Mouse (Mus musculus) forebrain, embryonic 11.5 days (tissue): ENCODE results near the gene Madcam1. TPM values are rescaled to one million over a fixed set of nuclear protein-coding genes. Genes with fewer than 3 reads are reported as not detected.
A peak's percentile ranks its signal among the peaks of the same experiment; 100 is the strongest.

Experiments
- ATAC-seq: fragments of 200-750 bp; cut with Nextera tagmentation; replicated peaks from 2 replicates; pipeline ENCODE4 v1.8.0; 2017; ENCODE audit warnings: moderate TSS enrichment; ENCODE audit not compliant: low FRiP score
- DNase-seq: peaks from one replicate; pipeline ENCODE4 v3.0.0-alpha.2; 2017; ENCODE audit warnings: low spot score
- H3K27ac ChIP-seq: fragments of 300-500 bp; sonication (generic); 2 replicates; pipeline ENCODE4 v1.5.1; 2014; ENCODE audit warnings: low read depth, low read length
- H3K27me3 ChIP-seq: fragments of 300-500 bp; sonication (generic); 2 replicates; pipeline ENCODE4 v1.6.1; 2014; ENCODE audit warnings: mild to moderate bottlenecking, low read length, mixed read lengths; ENCODE audit not compliant: control insufficient read depth, insufficient read depth
- H3K36me3 ChIP-seq: fragments of 300-500 bp; sonication (generic); 2 replicates; pipeline ENCODE4 v1.6.1; 2014; ENCODE audit warnings: mild to moderate bottlenecking, low read length, moderate library complexity, mixed read lengths; ENCODE audit not compliant: control insufficient read depth, insufficient read depth
- H3K4me1 ChIP-seq: fragments of 300-500 bp; sonication (generic); replicated peaks from 2 replicates; pipeline ENCODE4 v1.6.1; 2014; ENCODE audit warnings: low read length, mixed read lengths; ENCODE audit not compliant: control insufficient read depth, insufficient read depth
- H3K4me2 ChIP-seq: fragments of 300-500 bp; sonication (generic); 2 replicates; pipeline ENCODE4 v1.6.1; 2014; ENCODE audit warnings: low read depth, mild to moderate bottlenecking, low read length, moderate library complexity, mixed read lengths; ENCODE audit not compliant: severe bottlenecking
- H3K4me3 ChIP-seq: fragments of 300-500 bp; sonication (generic); 2 replicates; pipeline ENCODE4 v1.5.1; 2014; ENCODE audit warnings: low read depth, low read length
- H3K9ac ChIP-seq: fragments of 300-500 bp; sonication (generic); 2 replicates; pipeline ENCODE4 v1.6.1; 2014; ENCODE audit warnings: low read length
- H3K9me3 ChIP-seq: fragments of 300-500 bp; sonication (generic); 2 replicates; pipeline ENCODE4 v1.6.1; 2016; ENCODE audit warnings: low read length, mixed read lengths; ENCODE audit not compliant: control insufficient read depth
- WGBS: fragments of 180-500 bp; shearing (Covaris S2); extraction: QIAGEN DNeasy Blood & Tissue Kit; methylation state at CpG from one replicate; pipeline ENCODE4 v1.1.7; 2014; 5-methylcytosine and 5-hydroxymethylcytosine counted together
- polyA plus RNA-seq: library from polyadenylated mRNA; unstranded; fragments of >200 nt; fragmentation: Nextera tagmentation; extraction: Ambion mirVana; gene quantifications from 2 replicates; pipeline ENCODE4 v1.2.1, GENCODE M21; 2014

The Madcam1 gene
- polyA plus RNA-seq = 0.59 and 0.83 TPM in 2 replicates

DNA sequence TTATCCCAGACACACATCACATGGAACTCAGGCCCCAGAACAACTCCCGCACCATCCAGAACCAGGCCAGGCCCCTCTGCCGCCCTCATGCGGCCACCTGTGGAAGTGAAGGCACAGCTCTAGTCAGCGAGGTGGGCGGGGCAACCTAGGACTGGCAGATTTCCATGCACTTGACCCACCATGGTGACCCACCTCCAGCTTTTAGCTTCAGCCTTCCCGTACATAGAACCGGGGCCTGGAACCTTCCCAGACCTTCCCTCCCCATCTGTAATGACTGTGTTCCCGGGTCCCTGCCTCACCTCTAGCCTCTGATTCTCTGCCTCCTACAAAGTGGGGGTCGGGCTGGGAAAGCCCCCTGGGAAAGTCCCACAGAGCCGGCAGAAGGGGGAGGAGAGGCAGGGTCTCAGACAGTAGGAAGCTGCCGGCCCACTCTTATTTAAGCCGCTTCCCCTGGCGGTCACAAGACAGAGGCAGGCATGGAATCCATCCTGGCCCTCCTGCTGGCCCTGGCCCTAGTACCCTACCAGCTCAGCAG lies at the start of gene Madcam1:
Gene Madcam1, plus strand, starts transcription at position 429 of the 535 bp plus-strand sequence.
- no peak within 1 kb of the TSS for H3K9ac ChIP-seq
- WGBS = 10% methylated on average over 13 of the region's 13 CpGs
- ATAC-seq = peak; percentile 17; the same call in 1 of the 2 replicates

DNA sequence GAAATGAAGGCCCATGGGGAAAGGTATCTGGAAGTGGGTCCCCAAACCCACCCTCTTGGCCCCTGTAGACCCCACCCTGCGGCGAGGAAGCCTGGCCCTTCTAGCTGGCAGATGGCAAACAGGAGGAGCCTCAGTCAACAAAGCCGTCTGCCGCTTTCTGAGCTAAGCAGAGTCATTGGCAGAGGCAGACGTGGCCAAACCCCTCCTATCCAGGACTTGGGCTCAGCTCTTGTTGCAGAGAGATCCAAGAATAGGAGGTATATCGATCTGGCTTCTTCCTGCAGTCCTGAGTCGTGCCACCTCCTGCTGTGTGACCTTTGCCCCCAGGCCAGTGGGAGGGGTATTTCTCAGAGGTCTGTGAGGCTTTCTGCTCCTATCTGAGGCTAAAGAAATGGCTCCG lies 48.5 kb upstream of the Madcam1 start:
- no peak overlapping the region for H3K4me3 ChIP-seq
- 21% methylated on average over 8 of the region's 8 CpGs for WGBS
- H3K27ac ChIP-seq = no peak overlapping the region
- H3K4me1 ChIP-seq = peaks cover 17% of the 10 kb centered on the region
- H3K36me3 ChIP-seq = no peaks in the 10 kb centered on the region
- no peak overlapping the region for H3K9ac ChIP-seq
- H3K27me3 ChIP-seq = peaks cover 24% of the 10 kb centered on the region
- no peaks in the 10 kb centered on the region for H3K9me3 ChIP-seq
- DNase-seq (no peak), ATAC-seq (no peak)
- no peak overlapping the region for H3K4me2 ChIP-seq

More for the DNA sequence above, at the start of gene Madcam1:
- Histone ChIP-seq H3K4me2 (no peak within 1 kb of the TSS), H3K27ac (no peak within 1 kb of the TSS), H3K27me3 (no peaks in the 10 kb centered on the region), H3K4me1 (peaks cover 4% of the 10 kb centered on the region; the same call in 1 of the 2 replicates), H3K36me3 (no peaks in the 10 kb centered on the region), H3K4me3 (no peak within 1 kb of the TSS), H3K9me3 (no peaks in the 10 kb centered on the region)
- peak; percentile 91 for DNase-seq

DNA sequence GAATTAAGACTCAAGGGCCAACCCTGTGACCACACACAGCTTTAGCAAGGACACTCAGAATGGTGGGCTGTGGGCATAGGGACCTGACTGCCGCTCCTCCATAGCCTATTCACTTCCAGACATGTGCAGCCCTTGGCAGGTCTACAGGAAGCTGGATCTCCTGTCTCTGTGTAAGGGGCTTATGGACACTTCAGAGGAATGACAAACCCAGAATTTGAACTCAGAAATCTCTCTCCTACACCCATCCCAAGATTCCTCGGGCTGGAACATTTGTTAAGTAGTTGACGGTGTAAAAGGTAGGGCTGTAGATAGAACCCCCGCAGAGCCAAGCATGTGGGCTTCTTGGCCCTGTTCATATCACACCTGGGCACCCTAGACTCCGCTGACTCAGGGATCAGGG lies 48.0 kb upstream of the Madcam1 start:
- Histone ChIP-seq H3K27me3 (peaks cover 21% of the 10 kb centered on the region), H3K4me3 (no peak overlapping the region), H3K4me2 (no peak overlapping the region), H3K27ac (no peak overlapping the region), H3K4me1 (peaks cover 17% of the 10 kb centered on the region), H3K9ac (no peak overlapping the region), H3K36me3 (no peaks in the 10 kb centered on the region), H3K9me3 (no peaks in the 10 kb centered on the region)
- ATAC-seq (no peak), DNase-seq (no peak)
- WGBS = 83% methylated on average over 5 of the region's 5 CpGs

DNA sequence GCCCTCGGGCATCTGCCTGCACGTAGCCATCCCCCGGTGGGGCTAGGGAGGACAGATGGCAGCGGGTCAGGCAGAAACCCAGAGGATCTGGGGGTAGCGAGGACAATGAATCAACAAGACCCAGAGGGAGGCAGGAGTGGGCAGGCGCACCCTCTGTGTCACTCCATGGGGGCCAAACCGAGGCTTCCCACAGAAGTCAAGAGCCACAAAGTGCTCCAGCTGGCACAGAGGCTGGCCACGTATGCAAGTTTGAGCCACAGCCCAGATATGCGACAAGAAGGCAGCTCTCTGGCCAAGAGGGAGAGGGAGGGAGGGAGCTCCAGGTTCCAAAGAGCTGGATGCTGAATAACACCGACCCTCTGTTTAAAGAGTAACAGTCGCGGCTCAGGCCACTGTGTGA lies 40.4 kb upstream of the Madcam1 start:
- no peak for ATAC-seq
- Histone ChIP-seq H3K27me3 (no peaks in the 10 kb centered on the region), H3K4me2 (no peak overlapping the region), H3K9me3 (no peaks in the 10 kb centered on the region), H3K36me3 (no peaks in the 10 kb centered on the region), H3K9ac (no peak overlapping the region), H3K27ac (no peak overlapping the region), H3K4me1 (no peaks in the 10 kb centered on the region), H3K4me3 (no peak overlapping the region)
- WGBS = 77% methylated on average over 12 of the region's 12 CpGs
- no peak for DNase-seq

DNA sequence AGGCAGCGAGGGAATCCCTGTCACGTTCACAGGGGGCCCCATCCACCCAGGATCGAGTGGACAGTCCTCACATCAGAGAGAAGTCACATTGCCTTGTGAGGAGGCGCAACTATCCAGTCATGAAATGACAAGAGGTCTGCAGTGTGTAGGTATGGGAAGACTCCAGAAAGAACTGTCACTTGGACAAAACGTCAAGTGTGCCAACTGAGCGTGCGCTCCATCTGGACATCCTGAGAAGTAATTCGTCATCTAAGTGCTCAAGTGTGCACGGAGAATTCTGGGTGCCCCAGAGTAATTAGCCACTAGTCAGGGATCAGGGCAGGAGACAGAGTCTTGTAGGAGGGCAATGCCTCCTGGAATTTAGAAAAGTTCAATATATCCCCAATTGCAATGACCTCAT lies 39.0 kb upstream of the Madcam1 start:
- no peak overlapping the region for H3K4me3 ChIP-seq
- ATAC-seq = no peak
- H3K27ac ChIP-seq = no peak overlapping the region
- H3K4me1 ChIP-seq = no peaks in the 10 kb centered on the region
- H3K27me3 ChIP-seq = no peaks in the 10 kb centered on the region
- 80% methylated on average over 9 of the region's 9 CpGs for WGBS
- no peak overlapping the region for H3K9ac ChIP-seq
- no peak overlapping the region for H3K4me2 ChIP-seq
- no peaks in the 10 kb centered on the region for H3K36me3 ChIP-seq
- no peak for DNase-seq
- no peaks in the 10 kb centered on the region for H3K9me3 ChIP-seq

DNA sequence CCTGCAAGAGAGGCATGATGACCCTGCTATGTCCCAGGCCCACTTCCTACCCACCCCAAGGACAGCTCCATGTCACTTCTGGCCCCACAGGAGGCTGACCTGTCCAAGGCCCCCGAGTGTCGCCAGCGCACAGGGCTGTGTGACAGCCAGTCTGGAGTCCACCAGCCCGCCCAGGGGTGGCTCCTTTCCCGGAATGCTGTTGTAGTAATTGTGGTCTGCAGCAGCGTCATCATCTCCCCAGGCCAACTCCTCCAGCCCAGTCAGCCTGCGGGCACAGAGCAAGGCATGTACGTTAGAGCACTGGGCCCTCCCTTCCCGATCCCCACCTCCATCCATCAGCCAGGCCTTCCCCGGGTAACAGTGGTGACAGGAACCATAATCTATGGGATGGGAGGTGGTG lies 38.2 kb upstream of the Madcam1 start:
- WGBS = 89% methylated on average over 10 of the region's 10 CpGs
- Histone ChIP-seq H3K27ac (no peak overlapping the region), H3K4me1 (no peaks in the 10 kb centered on the region), H3K9me3 (no peaks in the 10 kb centered on the region), H3K9ac (no peak overlapping the region), H3K27me3 (no peaks in the 10 kb centered on the region), H3K4me3 (no peak overlapping the region), H3K4me2 (no peak overlapping the region), H3K36me3 (no peaks in the 10 kb centered on the region)
- DNase-seq = no peak
- no peak for ATAC-seq

DNA sequence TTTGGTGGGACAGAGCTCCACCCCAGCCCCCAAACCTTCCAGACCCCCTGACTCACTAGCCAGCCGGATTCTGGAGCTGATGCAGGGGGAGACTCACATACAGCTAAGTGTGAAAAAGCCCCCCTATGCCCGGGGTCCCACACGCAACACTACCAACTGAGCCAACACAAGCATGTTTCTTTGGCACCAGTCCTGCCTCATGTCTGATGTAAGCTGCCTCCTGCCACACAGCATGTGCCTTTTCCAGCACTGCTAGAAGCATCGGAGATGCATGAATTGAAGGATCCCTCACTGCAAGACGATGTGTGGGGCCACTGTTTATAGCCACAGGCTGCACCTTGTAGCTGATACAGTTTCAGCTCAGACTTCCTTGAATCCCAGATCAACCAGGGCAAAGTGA lies 36.0 kb upstream of the Madcam1 start:
- H3K4me3 ChIP-seq = no peak overlapping the region
- no peaks in the 10 kb centered on the region for H3K36me3 ChIP-seq
- DNase-seq (no peak), ATAC-seq (no peak)
- H3K4me2 ChIP-seq = no peak overlapping the region
- no peaks in the 10 kb centered on the region for H3K9me3 ChIP-seq
- no peaks in the 10 kb centered on the region for H3K27me3 ChIP-seq
- H3K9ac ChIP-seq = no peak overlapping the region
- WGBS = 89% methylated on average over 5 of the region's 5 CpGs
- no peaks in the 10 kb centered on the region for H3K4me1 ChIP-seq
- no peak overlapping the region for H3K27ac ChIP-seq

DNA sequence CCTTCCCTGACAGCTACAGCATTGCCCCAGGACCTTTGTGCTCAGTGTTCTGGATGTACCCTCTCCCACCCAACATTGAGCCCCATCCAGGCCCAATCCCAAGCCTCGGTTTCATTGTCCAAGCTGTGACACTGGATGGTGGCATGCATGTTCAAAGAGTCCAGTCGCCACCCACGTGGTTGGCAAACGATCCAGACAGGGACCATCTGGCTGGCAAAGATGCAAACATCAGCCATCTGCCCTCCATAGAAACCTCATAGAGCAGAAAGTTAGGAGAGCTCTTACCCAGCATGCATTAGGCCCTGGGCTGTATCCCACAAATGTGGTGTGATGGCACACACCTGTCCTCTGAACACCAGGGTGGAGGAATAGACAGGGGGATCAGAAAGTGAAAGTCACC lies 32.9 kb upstream of the Madcam1 start:
- 93% methylated on average over 4 of the region's 4 CpGs for WGBS
- Histone ChIP-seq H3K36me3 (no peaks in the 10 kb centered on the region), H3K4me2 (no peak overlapping the region), H3K4me3 (no peak overlapping the region), H3K27me3 (no peaks in the 10 kb centered on the region), H3K27ac (no peak overlapping the region), H3K9ac (no peak overlapping the region), H3K9me3 (no peaks in the 10 kb centered on the region), H3K4me1 (no peaks in the 10 kb centered on the region)
- ATAC-seq = no peak
- no peak for DNase-seq

DNA sequence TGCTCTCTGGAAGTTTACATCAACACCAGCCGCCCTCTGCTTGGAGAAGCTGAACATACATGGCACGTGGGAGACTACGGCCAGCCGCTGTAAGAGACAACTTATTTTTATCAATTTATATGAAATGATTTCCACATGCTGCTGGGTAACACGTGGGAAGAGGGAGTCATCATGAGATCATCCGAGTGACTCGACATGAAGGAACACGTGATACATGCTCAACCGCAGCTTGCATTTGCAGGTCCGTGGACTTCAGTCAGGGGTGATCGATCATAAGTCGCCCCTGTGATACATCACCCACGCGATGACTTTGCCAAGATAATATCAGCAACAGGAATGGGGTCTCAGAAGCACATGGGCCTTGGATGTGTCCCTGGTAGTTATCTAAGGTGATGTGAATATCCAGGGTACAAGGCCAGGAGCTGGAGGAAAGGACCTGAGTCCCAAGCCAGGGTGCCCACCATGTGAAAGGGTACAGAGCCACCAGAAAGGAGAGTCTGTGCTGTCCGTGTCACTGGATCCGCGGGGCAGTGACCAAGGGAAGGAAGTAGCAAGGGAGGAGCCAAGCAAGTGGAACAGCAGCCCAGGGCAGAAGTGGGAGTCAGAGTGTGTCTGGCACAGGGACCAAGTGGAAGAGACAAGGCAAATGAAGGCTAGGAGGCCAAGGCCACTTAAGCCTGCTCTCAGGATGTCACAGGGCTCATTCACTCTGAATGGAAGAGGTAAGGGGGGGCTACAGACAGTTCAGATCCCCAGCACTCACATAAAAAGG lies 31.2 kb upstream of the Madcam1 start:
- H3K4me2 ChIP-seq = no peak overlapping the region
- no peaks in the 10 kb centered on the region for H3K36me3 ChIP-seq
- H3K27me3 ChIP-seq = peaks cover 6% of the 10 kb centered on the region
- DNase-seq (no peak), ATAC-seq (no peak)
- no peaks in the 10 kb centered on the region for H3K4me1 ChIP-seq
- no peak overlapping the region for H3K4me3 ChIP-seq
- no peaks in the 10 kb centered on the region for H3K9me3 ChIP-seq
- WGBS = 86% methylated on average over 17 of the region's 17 CpGs
- no peak overlapping the region for H3K27ac ChIP-seq
- no peak overlapping the region for H3K9ac ChIP-seq
